Comparison of ENCODE assay signal across 17 mouse cellular contexts in the genomic region with DNA sequence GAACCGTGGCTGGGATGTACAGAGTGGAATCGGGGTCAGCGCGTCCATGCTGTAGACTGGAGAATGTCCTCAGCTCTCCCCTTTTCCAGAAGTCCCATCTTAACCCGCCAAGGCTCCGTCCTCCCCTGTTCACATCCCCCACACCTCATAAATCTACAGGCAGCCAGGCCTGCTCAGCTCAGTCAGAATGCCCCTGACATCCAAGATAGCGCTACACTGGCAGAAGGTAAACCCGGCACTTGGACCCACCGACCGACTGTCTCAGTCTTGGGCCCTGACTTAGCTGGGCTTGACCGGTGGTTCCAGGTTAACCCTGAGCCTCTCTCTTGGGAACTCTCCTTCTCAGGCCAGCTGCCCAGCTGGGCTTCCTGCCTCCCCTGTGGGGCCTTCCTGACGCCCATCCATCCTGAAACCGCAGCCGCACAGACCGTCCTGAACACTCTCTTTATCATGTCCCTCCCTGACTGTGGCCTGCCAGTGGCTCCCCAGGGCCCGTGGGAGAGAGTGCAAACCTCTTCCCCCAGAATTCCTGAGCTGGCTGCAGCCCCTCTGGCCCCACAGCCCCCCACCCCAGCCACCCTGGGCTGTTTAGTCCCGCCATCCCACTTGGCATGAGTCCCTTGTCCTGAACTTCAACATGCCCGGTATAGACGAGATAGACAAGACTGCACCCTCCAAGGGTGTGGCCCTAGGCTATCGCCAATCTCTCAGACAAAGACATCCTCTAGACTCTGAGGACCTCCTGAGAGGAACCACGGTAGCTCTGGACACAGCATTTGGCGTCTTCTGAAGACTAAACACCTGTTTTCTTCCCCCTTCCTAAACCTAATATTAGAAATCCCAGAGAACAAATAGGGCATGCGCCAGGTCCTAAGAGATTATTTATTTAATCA. TPM values are rescaled to one million over a fixed set of nuclear protein-coding genes. Genes with fewer than 3 reads are reported as not detected.
DNase-seq lines count a peak whose midpoint lies in the region; ATAC-seq and TF ChIP-seq lines count a peak whose summit lies in the region.
"Had no signal": no experiment of that assay in that cellular context is flagged by ENCODE, and none has a peak within 500 bp of the region (broad histone marks: within the 10 kb centered on the region; RNA-seq: fewer than 3 reads in every experiment).

No protein-coding gene starts in this region.

- no peak for TF ChIP-seq CTCF in kidney, postnatal 0 days (IDR thresholded peaks at IDR 0.05; ENCODE audit: low read depth)

- no peaks in the 10 kb centered on the region for H3K36me3 ChIP-seq in heart, embryonic 10.5 days
- H3K36me3 ChIP-seq in kidney, postnatal 0 days (ENCODE audit: insufficient read depth, low read length), result no peaks in the 10 kb centered on the region
- H3K36me3 ChIP-seq in neural tube, embryonic 15.5 days, result no peaks in the 10 kb centered on the region
- H3K36me3 ChIP-seq: embryonic facial prominence, embryonic 15.5 days; heart, embryonic 15.5 days; liver, embryonic 15.5 days; stomach, embryonic 15.5 days had no signal

- no peaks in the 10 kb centered on the region for H3K9me3 ChIP-seq in heart, embryonic 10.5 days
- H3K9me3 ChIP-seq in kidney, postnatal 0 days (replicated peaks; ENCODE audit: low read length), result no peaks in the 10 kb centered on the region
- no peaks in the 10 kb centered on the region for H3K9me3 ChIP-seq in neural tube, embryonic 15.5 days (replicated peaks)
- H3K9me3 ChIP-seq: embryonic facial prominence, embryonic 15.5 days; heart, embryonic 15.5 days; liver, embryonic 15.5 days; stomach, embryonic 15.5 days had no signal

- ATAC-seq in kidney, postnatal 0 days (replicated peaks; ENCODE audit: low FRiP score, low read depth), result no peak
- no peak for ATAC-seq in neural tube, embryonic 15.5 days (ENCODE audit: low FRiP score)

- H3K27me3 ChIP-seq in heart, embryonic 10.5 days (ENCODE audit: insufficient read depth, poor library complexity, severe bottlenecking), result peaks cover 20% of the 10 kb centered on the region; the same call in 1 of the 2 replicates
- no peaks in the 10 kb centered on the region for H3K27me3 ChIP-seq in kidney, postnatal 0 days (ENCODE audit: insufficient read depth, low read length)
- no peaks in the 10 kb centered on the region for H3K27me3 ChIP-seq in neural tube, embryonic 15.5 days (replicated peaks)
- H3K27me3 ChIP-seq: embryonic facial prominence, embryonic 15.5 days; liver, embryonic 15.5 days; stomach, embryonic 15.5 days had no signal

- peaks cover 59% of the 10 kb centered on the region for H3K4me1 ChIP-seq in heart, embryonic 10.5 days
- peaks cover 11% of the 10 kb centered on the region for H3K4me1 ChIP-seq in kidney, postnatal 0 days (replicated peaks; ENCODE audit: insufficient read depth, low read length)
- H3K4me1 ChIP-seq in neural tube, embryonic 15.5 days, result peaks cover 63% of the 10 kb centered on the region
- H3K4me1 ChIP-seq: liver, embryonic 15.5 days had no signal

- no peak overlapping the region for H3K4me2 ChIP-seq in kidney, postnatal 0 days (ENCODE audit: low read length)
- H3K4me2 ChIP-seq in neural tube, embryonic 15.5 days, result no peak overlapping the region
- H3K4me2 ChIP-seq: embryonic facial prominence, embryonic 15.5 days; heart, embryonic 15.5 days; liver, embryonic 15.5 days; stomach, embryonic 15.5 days had no signal

- intact Hi-C loops in heart, postnatal 10 days (cut with DNase I), result no loop called here
- intact Hi-C loops in gastrocnemius, postnatal 14 days (cut with DNase I; ENCODE audit: low total_unique reads), result no loop called here

- H3K27ac ChIP-seq in heart, embryonic 10.5 days, result 0 out of 2 replicates have a peak overlapping the region, but pooled peaks have one; percentile 60
- H3K27ac ChIP-seq in kidney, postnatal 0 days, result 0 out of 2 replicates have a peak overlapping the region, but pooled peaks have one; percentile 19
- peak overlapping the region; percentile 10; the same call in 1 of the 2 replicates for H3K27ac ChIP-seq in neural tube, embryonic 15.5 days (replicated peaks)
- H3K27ac ChIP-seq: embryonic facial prominence, embryonic 15.5 days; heart, embryonic 15.5 days; liver, embryonic 15.5 days; stomach, embryonic 15.5 days had no signal

- DNase-seq in heart, embryonic 10.5 days (ENCODE audit: low spot score), result no peak
- no peak for DNase-seq in heart, postnatal 10 days
- peak; percentile 54 for DNase-seq in kidney, postnatal 0 days (ENCODE audit: low spot score)
- DNase-seq in kidney, adult 18-20 months, result no peak
- peak; percentile 18 for DNase-seq in ovary, postnatal 36 days (ENCODE audit: low spot score)
- DNase-seq in ovary, postnatal 14 days (ENCODE audit: low spot score), result no peak
- DNase-seq in gastrocnemius, postnatal 14 days, result no peak
- DNase-seq: adrenal gland, postnatal 25 days; B cell, adult 2 months; cerebellum, postnatal 25 days; thymus, postnatal 14 days had no signal

- WGBS in heart, embryonic 10.5 days, result 42% methylated on average over 23 of the region's 23 CpGs
- WGBS in kidney, postnatal 0 days, result 29% methylated on average over 23 of the region's 23 CpGs
- WGBS in neural tube, embryonic 15.5 days, result 43% methylated on average over 23 of the region's 23 CpGs

- no peak overlapping the region; the same call in 1 of the 2 replicates for H3K9ac ChIP-seq in kidney, postnatal 0 days (ENCODE audit: low read depth, low read length)
- no peak overlapping the region for H3K9ac ChIP-seq in neural tube, embryonic 15.5 days (replicated peaks)
- H3K9ac ChIP-seq: embryonic facial prominence, embryonic 15.5 days; heart, embryonic 15.5 days; liver, embryonic 15.5 days; stomach, embryonic 15.5 days had no signal

- no peak overlapping the region for H3K4me3 ChIP-seq in heart, embryonic 10.5 days
- no peak overlapping the region for H3K4me3 ChIP-seq in kidney, postnatal 0 days (replicated peaks; ENCODE audit: low read depth, low read length)
- H3K4me3 ChIP-seq in neural tube, embryonic 15.5 days (replicated peaks), result no peak overlapping the region
- H3K4me3 ChIP-seq: embryonic facial prominence, embryonic 15.5 days; heart, embryonic 15.5 days; liver, embryonic 15.5 days; myocyte; stomach, embryonic 15.5 days had no signal

RNA-seq across cellular contexts. Expression of a gene that starts 37.9 kb away (rescaled TPM):
- 2.6 and 4.2 TPM in 2 replicates for polyA plus RNA-seq in heart, embryonic 10.5 days (2016; fragmentation: Nextera tagmentation; extraction: Ambion mirVana)
- total RNA-seq in heart, postnatal 10 days (2021), result 1 to 10 TPM; 1.3 to 1.4 TPM
- polyA plus RNA-seq in kidney, postnatal 0 days (2015; fragmentation: Nextera tagmentation; extraction: Ambion mirVana), result 4.5 and 4.6 TPM in 2 replicates
- polyA plus RNA-seq in neural tube, embryonic 15.5 days (2015; fragmentation: Nextera tagmentation; extraction: Ambion mirVana), result 13.7 and 21.3 TPM in 2 replicates
- total RNA-seq in gastrocnemius, postnatal 14 days (2021), result 1 to 10 TPM; 1.2 to 4.2 TPM

Comparison
In these comparisons a context has a peak if more than half of its experiments do, and no peak if none do; other contexts are left out.
1. DNase-seq: peak in kidney, postnatal 0 days (single experiment) and ovary, postnatal 36 days (single experiment); none in heart, embryonic 10.5 days (single experiment), heart, postnatal 10 days (0 of 2), kidney, adult 18-20 months (single experiment), ovary, postnatal 14 days (single experiment) and gastrocnemius, postnatal 14 days (single experiment).
2. H3K27ac ChIP-seq: peak in every context shown above with its lines; median percentile 60 in heart, embryonic 10.5 days; 19 in kidney, postnatal 0 days; 10 in neural tube, embryonic 15.5 days.